Mouse (Mus musculus) central nervous system, embryonic 14 days (tissue): Measurements from ENCODE around the gene Sec16b. TPM values are rescaled to one million over a fixed set of nuclear protein-coding genes. Genes with fewer than 3 reads are reported as not detected.

Experiments
- polyA plus RNA-seq: library from polyadenylated mRNA; depleted of rRNA; stranded (reverse); fragments of >200 nt; gene quantifications from 2 replicates; pipeline ENCODE4 v1.2.3, GENCODE M21; 2012; rRNA removed

Sec16b gene
- polyA plus RNA-seq = 1.0 and 1.7 TPM in 2 replicates

DNA sequence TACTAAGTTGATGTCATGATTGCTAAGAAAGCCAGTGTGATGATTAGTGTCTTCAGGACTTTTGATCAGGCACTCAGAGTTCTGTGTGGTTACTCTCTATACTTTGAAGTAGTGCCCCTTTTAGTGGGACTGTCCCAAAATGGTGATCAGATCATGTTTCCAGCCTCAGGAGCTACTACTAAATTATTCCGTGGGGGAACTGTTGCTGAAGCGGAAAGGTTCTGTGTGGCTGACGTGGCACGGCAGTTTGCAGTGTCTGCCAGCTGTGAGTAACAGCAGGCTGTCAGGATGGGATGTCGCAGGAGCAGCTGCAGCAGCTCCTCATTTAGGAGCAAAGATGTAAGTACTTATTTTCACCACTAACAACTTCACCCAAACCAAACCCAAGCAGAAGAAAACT lies at the start of gene Sec16b:
Gene Sec16b, plus strand, starts transcription at position 207 of the 400 bp plus-strand sequence.

DNA sequence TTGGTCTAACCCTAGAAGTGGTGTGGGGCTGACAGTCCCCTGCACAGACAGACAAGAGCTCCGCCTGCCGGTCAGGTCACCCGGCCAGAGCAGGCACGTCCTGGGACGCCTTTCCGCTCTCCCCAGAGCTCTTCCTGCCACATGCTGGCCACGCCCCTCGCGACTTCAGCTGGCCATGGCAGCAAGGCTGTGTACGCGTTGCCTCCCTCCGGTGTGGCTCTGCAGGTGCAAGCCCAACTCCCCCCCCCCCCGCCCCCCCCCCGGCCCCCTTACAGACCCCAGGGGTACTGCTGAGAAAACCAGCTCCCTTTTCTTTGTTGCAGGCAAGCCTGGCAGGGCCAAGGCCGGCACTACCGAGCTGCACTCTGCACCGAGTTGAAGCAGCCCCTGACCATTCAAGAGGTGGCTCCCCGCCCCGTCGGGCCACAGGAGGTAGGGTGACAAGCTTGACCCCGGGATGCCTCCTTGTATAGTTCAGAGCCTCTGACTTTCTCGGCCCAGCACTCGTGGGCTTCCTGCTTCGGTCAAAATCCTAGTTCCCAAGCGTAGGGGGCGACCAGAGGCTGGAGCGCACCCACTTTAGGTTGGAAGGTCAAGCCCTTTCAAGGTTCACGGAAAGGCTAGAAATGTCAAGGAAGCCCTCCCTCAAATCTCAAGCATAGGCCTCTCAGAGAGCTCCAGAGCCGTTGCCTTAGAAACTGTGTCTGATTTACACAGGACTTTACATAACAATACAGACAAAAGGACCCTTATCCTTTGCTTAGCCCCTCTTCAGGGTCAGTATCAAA lies 47.9 kb upstream of the Sec16b start, which contains the start of gene Cryzl2:
Gene Cryzl2, plus strand, starts transcription at position 157 of the 788 bp plus-strand sequence.

Other genes starting within 250 kb of the Sec16b start
- 27.4 and 28.0 TPM in 2 replicates for gene Rasal2, start 94.1 kb upstream of the Sec16b start, polyA plus RNA-seq
- 11.7 and 14.1 TPM in 2 replicates for gene Cryzl2, start 48.2 kb upstream of the Sec16b start, polyA plus RNA-seq